Mouse (Mus musculus): ENCODE data around the gene Tcf3. TPM values are rescaled to one million over a fixed set of nuclear protein-coding genes. Genes with fewer than 3 reads are reported as not detected.

Gene Tcf3
- polyA plus RNA-seq, 1 experiment from 2014 or later = 149 TPM

DNA sequence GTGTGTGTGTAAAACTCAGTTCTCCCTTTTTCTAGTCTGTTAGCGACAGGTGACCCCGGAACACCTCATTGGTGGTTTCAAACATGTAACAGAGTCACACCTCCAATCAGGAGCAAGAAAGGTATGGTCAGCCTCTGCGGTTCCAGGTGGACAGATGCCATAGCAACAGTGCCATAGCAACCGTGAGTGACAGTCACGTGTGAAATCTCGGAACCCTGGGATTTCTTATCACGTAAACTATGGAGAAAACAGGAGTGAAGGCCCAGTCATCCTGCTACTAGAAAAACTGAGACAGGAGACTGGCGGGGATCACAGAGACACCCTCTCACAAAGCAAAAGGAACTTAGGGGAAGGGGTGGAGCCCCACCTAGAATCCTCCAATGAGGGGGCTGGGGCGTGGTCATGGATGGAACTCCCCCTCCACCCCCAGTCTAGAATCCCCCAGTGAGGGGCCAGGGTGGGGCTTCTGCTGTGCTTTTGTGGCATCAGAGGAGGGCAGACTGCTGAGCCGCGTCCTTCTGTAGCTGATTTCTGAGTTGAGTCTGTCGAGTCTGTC lies 62.0 kb downstream of the Tcf3 start:
- WGBS = 6% methylated on average over 12 of the region's 12 CpGs
- no peak overlapping the region for H3K9ac ChIP-seq (ENCODE audit: low read depth, low read length)
- ATAC-seq (replicated peaks; ENCODE audit: low FRiP score) (no peak; the same call in 1 of the 2 replicates), DNase-seq (ENCODE audit: low spot score) (no peak)
- no peaks in the 10 kb centered on the region for H3K9me3 ChIP-seq (ENCODE audit: control insufficient read depth, low read length)
- H3K4me3 ChIP-seq (ENCODE audit: low read depth, low read length) = no peak overlapping the region
- H3K36me3 ChIP-seq (ENCODE audit: control insufficient read depth, insufficient read depth, low read length) = no peaks in the 10 kb centered on the region
- H3K27me3 ChIP-seq (replicated peaks; ENCODE audit: control insufficient read depth, insufficient read depth, low read length) = peaks cover 18% of the 10 kb centered on the region
- no peaks in the 10 kb centered on the region for H3K4me1 ChIP-seq (replicated peaks; ENCODE audit: control insufficient read depth, insufficient read depth, low read length)
- no peak overlapping the region for H3K27ac ChIP-seq (ENCODE audit: low read depth, low read length)
- H3K4me2 ChIP-seq = no peak overlapping the region

DNA sequence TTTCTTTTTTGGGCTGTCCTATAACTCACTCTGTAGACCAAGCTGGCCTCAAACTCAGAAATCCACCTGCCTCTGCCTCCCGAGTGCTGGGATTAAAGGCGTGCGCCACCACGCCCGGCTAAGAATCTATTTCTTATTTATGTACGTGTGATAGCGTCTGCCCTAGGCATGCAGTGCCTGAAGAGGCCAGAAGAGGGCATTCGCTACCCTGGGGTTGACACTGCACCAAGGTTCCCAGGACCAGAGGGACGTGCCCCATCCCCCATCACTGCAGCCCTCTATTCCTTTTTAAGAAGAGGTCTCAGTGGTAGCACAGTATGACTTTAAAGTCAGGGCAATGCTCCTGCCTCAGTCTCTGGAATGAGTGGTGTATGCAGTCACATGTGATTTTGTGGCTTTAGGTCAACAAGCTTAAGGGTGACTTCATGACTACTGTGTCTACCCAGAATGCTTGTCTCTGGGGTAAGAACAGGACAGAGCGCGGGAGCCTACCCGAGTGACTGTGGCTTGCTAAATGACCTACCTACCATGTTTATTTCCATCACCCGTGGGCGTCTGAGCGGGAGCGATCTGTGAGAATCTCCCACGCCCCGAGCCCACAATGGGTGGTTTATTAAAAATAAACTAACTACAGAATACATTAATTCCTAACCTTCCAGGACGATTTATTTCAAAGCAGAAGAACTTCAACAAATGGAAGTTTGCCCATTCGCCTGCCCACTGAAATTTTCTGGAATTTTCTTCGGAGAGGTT lies 63.3 kb downstream of the Tcf3 start:
- H3K9me3 ChIP-seq (ENCODE audit: control insufficient read depth, low read length) = no peaks in the 10 kb centered on the region
- no peaks in the 10 kb centered on the region for H3K36me3 ChIP-seq (ENCODE audit: control insufficient read depth, insufficient read depth, low read length)
- H3K27ac ChIP-seq (ENCODE audit: low read depth, low read length) = no peak overlapping the region
- DNase-seq (ENCODE audit: low spot score) (no peak), ATAC-seq (replicated peaks; ENCODE audit: low FRiP score) (no peak)
- no peak overlapping the region for H3K4me2 ChIP-seq
- H3K9ac ChIP-seq (ENCODE audit: low read depth, low read length) = no peak overlapping the region
- H3K4me1 ChIP-seq (replicated peaks; ENCODE audit: control insufficient read depth, insufficient read depth, low read length) = no peaks in the 10 kb centered on the region
- H3K4me3 ChIP-seq (ENCODE audit: low read depth, low read length) = no peak overlapping the region
- peaks cover 27% of the 10 kb centered on the region for H3K27me3 ChIP-seq (replicated peaks; ENCODE audit: control insufficient read depth, insufficient read depth, low read length)
- whole genome bisulfite sequencing = 73% methylated on average over 21 of the region's 21 CpGs

DNA sequence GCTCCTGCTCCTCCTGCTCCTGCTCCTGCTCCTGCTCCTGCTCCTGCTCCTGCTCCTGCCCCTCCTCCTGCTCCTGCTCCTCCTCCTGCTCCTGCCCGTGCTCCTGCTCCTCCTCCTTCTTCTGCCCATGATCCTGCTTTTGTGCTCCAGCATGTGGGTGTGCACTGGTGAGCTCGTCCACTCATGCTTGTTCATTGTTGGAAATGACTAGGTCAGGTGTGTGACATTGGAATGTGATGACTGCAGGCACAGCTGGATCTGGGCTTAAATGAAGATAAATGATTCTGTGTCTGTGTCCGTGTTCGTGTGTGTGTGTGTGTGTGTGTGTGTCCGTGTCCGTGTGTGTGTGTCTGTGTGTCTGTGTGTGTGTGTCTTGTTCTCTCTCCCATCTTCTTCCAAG lies 65.1 kb downstream of the Tcf3 start:
- H3K27me3 ChIP-seq (replicated peaks; ENCODE audit: control insufficient read depth, insufficient read depth, low read length) = peaks cover 42% of the 10 kb centered on the region
- H3K9ac ChIP-seq (ENCODE audit: low read depth, low read length) = no peak overlapping the region
- WGBS = 78% methylated on average over 6 of the region's 6 CpGs
- no peaks in the 10 kb centered on the region for H3K9me3 ChIP-seq (ENCODE audit: control insufficient read depth, low read length)
- no peak for ATAC-seq (replicated peaks; ENCODE audit: low FRiP score)
- H3K4me1 ChIP-seq (replicated peaks; ENCODE audit: control insufficient read depth, insufficient read depth, low read length) = no peaks in the 10 kb centered on the region
- no peak for DNase-seq (ENCODE audit: low spot score)
- no peaks in the 10 kb centered on the region for H3K36me3 ChIP-seq (ENCODE audit: control insufficient read depth, insufficient read depth, low read length)
- no peak overlapping the region for H3K27ac ChIP-seq (ENCODE audit: low read depth, low read length)
- H3K4me3 ChIP-seq (ENCODE audit: low read depth, low read length) = no peak overlapping the region
- H3K4me2 ChIP-seq = no peak overlapping the region

GRCm38 (mm10) chr10:80367954-80368353 lies 65.5 kb downstream of the Tcf3 start:
- no peak overlapping the region for H3K9ac ChIP-seq (ENCODE audit: low read depth, low read length)
- H3K9me3 ChIP-seq (ENCODE audit: control insufficient read depth, low read length) = no peaks in the 10 kb centered on the region
- no peak overlapping the region for H3K4me2 ChIP-seq
- ATAC-seq (replicated peaks; ENCODE audit: low FRiP score) = no peak
- DNase-seq (ENCODE audit: low spot score) = no peak
- H3K36me3 ChIP-seq (ENCODE audit: control insufficient read depth, insufficient read depth, low read length) = no peaks in the 10 kb centered on the region
- H3K27ac ChIP-seq (ENCODE audit: low read depth, low read length) = no peak overlapping the region
- H3K4me1 ChIP-seq (replicated peaks; ENCODE audit: control insufficient read depth, insufficient read depth, low read length) = no peaks in the 10 kb centered on the region
- 60% methylated on average over 5 of the region's 5 CpGs for WGBS
- H3K4me3 ChIP-seq (ENCODE audit: low read depth, low read length) = no peak overlapping the region
- H3K27me3 ChIP-seq (replicated peaks; ENCODE audit: control insufficient read depth, insufficient read depth, low read length) = peaks cover 42% of the 10 kb centered on the region

GRCm38 (mm10) chr10:80365736-80366135 lies 67.7 kb downstream of the Tcf3 start:
- DNase-seq (ENCODE audit: low spot score) (no peak), ATAC-seq (replicated peaks; ENCODE audit: low FRiP score) (no peak)
- H3K4me2 ChIP-seq = no peak overlapping the region
- peaks cover 43% of the 10 kb centered on the region for H3K27me3 ChIP-seq (replicated peaks; ENCODE audit: control insufficient read depth, insufficient read depth, low read length)
- H3K9ac ChIP-seq (ENCODE audit: low read depth, low read length) = no peak overlapping the region
- no peak overlapping the region for H3K4me3 ChIP-seq (ENCODE audit: low read depth, low read length)
- no peaks in the 10 kb centered on the region for H3K9me3 ChIP-seq (ENCODE audit: control insufficient read depth, low read length)
- H3K4me1 ChIP-seq (replicated peaks; ENCODE audit: control insufficient read depth, insufficient read depth, low read length) = no peaks in the 10 kb centered on the region
- 59% methylated on average over 6 of the region's 6 CpGs for WGBS
- H3K27ac ChIP-seq (ENCODE audit: low read depth, low read length) = no peak overlapping the region
- H3K36me3 ChIP-seq (ENCODE audit: control insufficient read depth, insufficient read depth, low read length) = no peaks in the 10 kb centered on the region

DNA sequence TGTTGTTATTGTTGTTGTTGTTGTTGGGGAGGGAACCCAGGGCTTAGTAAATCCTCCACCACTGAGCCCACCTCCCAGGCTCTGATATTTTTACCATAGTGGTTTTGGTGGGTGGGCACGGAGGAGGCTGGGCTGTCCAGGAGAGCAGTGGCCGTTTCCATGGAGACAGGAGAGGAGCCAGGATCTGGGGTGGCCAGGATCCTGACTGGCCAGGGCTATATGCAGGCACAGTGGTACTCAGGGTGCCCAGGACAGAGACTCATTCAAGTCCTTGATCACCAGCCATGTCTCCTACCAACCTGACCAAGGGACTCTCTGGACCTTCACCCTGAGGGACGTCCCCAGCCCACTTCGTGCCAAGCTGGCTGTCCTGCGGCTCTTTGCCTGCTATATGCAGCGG lies 69.7 kb downstream of the Tcf3 start:
- Histone ChIP-seq H3K36me3 (ENCODE audit: control insufficient read depth, insufficient read depth, low read length) (no peaks in the 10 kb centered on the region), H3K4me2 (no peak overlapping the region), H3K4me3 (ENCODE audit: low read depth, low read length) (no peak overlapping the region), H3K27ac (ENCODE audit: low read depth, low read length) (no peak overlapping the region), H3K9me3 (ENCODE audit: control insufficient read depth, low read length) (no peaks in the 10 kb centered on the region), H3K27me3 (replicated peaks; ENCODE audit: control insufficient read depth, insufficient read depth, low read length) (peaks cover 56% of the 10 kb centered on the region), H3K9ac (ENCODE audit: low read depth, low read length) (no peak overlapping the region), H3K4me1 (replicated peaks; ENCODE audit: control insufficient read depth, insufficient read depth, low read length) (no peaks in the 10 kb centered on the region)
- DNase-seq (ENCODE audit: low spot score) (no peak), ATAC-seq (replicated peaks; ENCODE audit: low FRiP score) (no peak)
- 51% methylated on average over 6 of the region's 6 CpGs for WGBS

Small RNA genes lying within 50 kb of the gene (microRNA-seq; reads per million reads assigned to microRNA genes)
- not detected for gene Gm22721 (ENCODE audit: borderline number of aligned reads)

Other genes starting within 250 kb of the Tcf3 start
- gene Mum1, start 207.2 kb downstream of the Tcf3 start, polyA plus RNA-seq (2014; fragmentation: Nextera tagmentation; extraction: Ambion mirVana) = 67.7 and 71.0 TPM in 2 replicates
- 401 and 427 TPM in 2 replicates for gene Ndufs7, start 184.5 kb downstream of the Tcf3 start, polyA plus RNA-seq (2014; fragmentation: Nextera tagmentation; extraction: Ambion mirVana)
- 49.0 and 49.7 TPM in 2 replicates for gene Gamt, start 172.6 kb downstream of the Tcf3 start, polyA plus RNA-seq (2014; fragmentation: Nextera tagmentation; extraction: Ambion mirVana)
- gene Dazap1, start 172.2 kb downstream of the Tcf3 start, polyA plus RNA-seq (2014; fragmentation: Nextera tagmentation; extraction: Ambion mirVana) = 49.2 and 55.0 TPM in 2 replicates
- 1,270 and 1,408 TPM in 2 replicates for gene Rps15, start 141.2 kb downstream of the Tcf3 start, polyA plus RNA-seq (2014; fragmentation: Nextera tagmentation; extraction: Ambion mirVana)
- 0.30 and 0.45 TPM in 2 replicates for gene Apc2, start 137.7 kb downstream of the Tcf3 start, polyA plus RNA-seq (2014; fragmentation: Nextera tagmentation; extraction: Ambion mirVana)
- gene 2310011J03Rik, start 113.1 kb downstream of the Tcf3 start, polyA plus RNA-seq (2014; fragmentation: Nextera tagmentation; extraction: Ambion mirVana) = 46.2 and 47.8 TPM in 2 replicates
- gene Pcsk4, start 104.1 kb downstream of the Tcf3 start, polyA plus RNA-seq (2014; fragmentation: Nextera tagmentation; extraction: Ambion mirVana) = 12.6 and 12.8 TPM in 2 replicates
- 74.3 and 76.1 TPM in 2 replicates for gene Reep6, start 103.7 kb downstream of the Tcf3 start, polyA plus RNA-seq (2014; fragmentation: Nextera tagmentation; extraction: Ambion mirVana)
- 1.6 and 2.6 TPM in 2 replicates for gene Adamtsl5, start 85.2 kb downstream of the Tcf3 start, polyA plus RNA-seq (2014; fragmentation: Nextera tagmentation; extraction: Ambion mirVana)
- 0.25 TPM in 2 replicates for gene Plk5, start 77.2 kb downstream of the Tcf3 start, polyA plus RNA-seq (2014; fragmentation: Nextera tagmentation; extraction: Ambion mirVana)
- gene Mex3d, start 46.0 kb downstream of the Tcf3 start, polyA plus RNA-seq (2014; fragmentation: Nextera tagmentation; extraction: Ambion mirVana) = 2.5 and 3.7 TPM in 2 replicates
- gene Mbd3, start 34.1 kb downstream of the Tcf3 start, polyA plus RNA-seq (2014; fragmentation: Nextera tagmentation; extraction: Ambion mirVana) = 174 and 175 TPM in 2 replicates
- gene Uqcr11, start 26.8 kb downstream of the Tcf3 start, polyA plus RNA-seq (2014; fragmentation: Nextera tagmentation; extraction: Ambion mirVana) = 835 and 866 TPM in 2 replicates
- 0.94 and 1.3 TPM in 2 replicates for gene Onecut3, start 61.2 kb upstream of the Tcf3 start, polyA plus RNA-seq (2014; fragmentation: Nextera tagmentation; extraction: Ambion mirVana)
- gene Atp8b3, start 105.5 kb upstream of the Tcf3 start, polyA plus RNA-seq (2014; fragmentation: Nextera tagmentation; extraction: Ambion mirVana) = 0.12 and 0.23 TPM in 2 replicates
- 31.8 and 33.4 TPM in 2 replicates for gene Rexo1, start 127.9 kb upstream of the Tcf3 start, polyA plus RNA-seq (2014; fragmentation: Nextera tagmentation; extraction: Ambion mirVana)
- 10.0 and 11.4 TPM in 2 replicates for gene Klf16, start 143.7 kb upstream of the Tcf3 start, polyA plus RNA-seq (2014; fragmentation: Nextera tagmentation; extraction: Ambion mirVana)
- gene Abhd17a, start 156.7 kb upstream of the Tcf3 start, polyA plus RNA-seq (2014; fragmentation: Nextera tagmentation; extraction: Ambion mirVana) = 89.7 and 96.5 TPM in 2 replicates
- gene Scamp4, start 169.2 kb upstream of the Tcf3 start, polyA plus RNA-seq (2014; fragmentation: Nextera tagmentation; extraction: Ambion mirVana) = 93.9 and 94.3 TPM in 2 replicates
- 9.7 TPM in 2 replicates for gene Adat3, start 169.2 kb upstream of the Tcf3 start, polyA plus RNA-seq (2014; fragmentation: Nextera tagmentation; extraction: Ambion mirVana)
- gene Gm49322, start 172.4 kb upstream of the Tcf3 start, polyA plus RNA-seq (2014; fragmentation: Nextera tagmentation; extraction: Ambion mirVana) = 3.6 TPM in 2 replicates
- gene Csnk1g2, start 189.2 kb upstream of the Tcf3 start, polyA plus RNA-seq (2014; fragmentation: Nextera tagmentation; extraction: Ambion mirVana) = 92.3 and 96.1 TPM in 2 replicates
- 38.0 and 38.4 TPM in 2 replicates for gene Btbd2, start 223.4 kb upstream of the Tcf3 start, polyA plus RNA-seq (2014; fragmentation: Nextera tagmentation; extraction: Ambion mirVana)
- gene Mknk2, start 244.5 kb upstream of the Tcf3 start, polyA plus RNA-seq (2014; fragmentation: Nextera tagmentation; extraction: Ambion mirVana) = 124 and 128 TPM in 2 replicates

Data from liver, embryonic 11.5 days (tissue).